Mouse (Mus musculus) MEL (cell line): ENCODE data around the gene Ddx19b. TPM values are rescaled to one million over a fixed set of nuclear protein-coding genes. Genes with fewer than 3 reads are reported as not detected.
A peak's percentile ranks its signal among the peaks of the same experiment; 100 is the strongest.

Source experiments
- DNase-seq: peaks from one replicate; pipeline ENCODE4 v3.0.0; 2011; ENCODE audit warnings: low read depth, low spot score
- H3K27ac ChIP-seq: 2 replicates; pipeline ENCODE4 v1.5.1; 2012; ENCODE audit warnings: low read depth, mild to moderate bottlenecking, control low read depth, low read length, moderate library complexity; ENCODE audit not compliant: control insufficient read depth
- H3K27me3 ChIP-seq, 2 experiments: fragments of 150-350 bp in 1 of 2; sonication (generic) in 1 of 2; 2 replicates each; pipeline ENCODE4 v1.6.1; 2012; ENCODE audit warnings: low read length in 2 of 2, mild to moderate bottlenecking in 2 of 2, improper control_type of control experiment in 1 of 2, moderate library complexity in 1 of 2; ENCODE audit not compliant: insufficient read depth in 2 of 2, control insufficient read depth in 1 of 2
- H3K36me3 ChIP-seq, 2 experiments: 2 replicates each; pipeline ENCODE4 v1.6.1; 2012 to 2014; ENCODE audit warnings: low read length in 2 of 2, improper control_type of control experiment in 1 of 2, inconsistent platforms in 1 of 2, mild to moderate bottlenecking in 1 of 2; ENCODE audit not compliant: insufficient read depth in 2 of 2, control insufficient read depth in 1 of 2
- H3K4me1 ChIP-seq, 2 experiments: fragments of 150-350 bp in 1 of 2; sonication (generic) in 1 of 2; 2 replicates each; pipeline ENCODE4 v1.6.1; 2012; ENCODE audit warnings: low read length in 2 of 2, improper control_type of control experiment in 1 of 2, mild to moderate bottlenecking in 1 of 2; ENCODE audit not compliant: insufficient read depth in 2 of 2, control insufficient read depth in 1 of 2
- H3K4me3 ChIP-seq, 2 experiments: fragments of 150-350 bp in 1 of 2; sonication (generic) in 1 of 2; 2 replicates each; pipeline ENCODE4 v1.5.1; 2012; ENCODE audit warnings: low read depth in 2 of 2, low read length in 2 of 2, mild to moderate bottlenecking in 2 of 2, moderate library complexity in 2 of 2, control low read depth in 1 of 2, improper control_type of control experiment in 1 of 2; ENCODE audit not compliant: control insufficient read depth in 1 of 2, insufficient read depth in 1 of 2
- H3K79me2 ChIP-seq: 2 replicates; pipeline ENCODE4 v1.6.1; 2012; ENCODE audit warnings: mild to moderate bottlenecking, low read length, moderate library complexity; ENCODE audit not compliant: control insufficient read depth, poor library complexity, insufficient read depth
- H3K9ac ChIP-seq: 2 replicates; pipeline ENCODE4 v1.6.1; 2012; ENCODE audit warnings: low read depth, mild to moderate bottlenecking, control low read depth, low read length, moderate library complexity; ENCODE audit not compliant: control insufficient read depth, poor library complexity, severe bottlenecking
- H3K9me3 ChIP-seq: fragments of 150-350 bp; sonication (generic); replicated peaks from 2 replicates; pipeline ENCODE4 v1.6.1; 2012; ENCODE audit warnings: mild to moderate bottlenecking, low read length, improper control_type of control experiment, moderate library complexity; ENCODE audit not compliant: insufficient read depth
- CHD2 ChIP-seq: IDR thresholded peaks from 2 replicates; pipeline ENCODE4 v1.6.1; 2011; ENCODE audit warnings: low read length, improper control_type of control experiment
- EP300 ChIP-seq, 2 experiments: IDR thresholded peaks; 2 replicates each; pipeline ENCODE4 v1.6.1; 2011; ENCODE audit warnings: improper control_type of control experiment in 2 of 2, low read length in 2 of 2, low read depth in 1 of 2, mild to moderate bottlenecking in 1 of 2
- HCFC1 ChIP-seq: IDR thresholded peaks from 2 replicates; pipeline ENCODE4 v1.6.1; 2012; ENCODE audit warnings: low read depth, mild to moderate bottlenecking, inconsistent platforms, low read length, improper control_type of control experiment, moderate library complexity
- KAT2A ChIP-seq: conservative IDR thresholded peaks from 2 replicates; pipeline ENCODE4 v1.6.1; 2012; ENCODE audit warnings: low read depth, low read length, improper control_type of control experiment, inconsistent platforms
- MAZ ChIP-seq: IDR thresholded peaks from 2 replicates; pipeline ENCODE4 v1.6.1; 2012; ENCODE audit warnings: low read depth, mild to moderate bottlenecking, inconsistent platforms, low read length, improper control_type of control experiment
- MEF2A ChIP-seq: IDR thresholded peaks from 2 replicates; pipeline ENCODE4 v1.6.1; 2014; ENCODE audit warnings: low read depth, mild to moderate bottlenecking, inconsistent platforms, low read length, improper control_type of control experiment; ENCODE audit not compliant: poor library complexity, insufficient replicate concordance, severe bottlenecking; ENCODE audit errors: extremely low read depth
- MXI1 ChIP-seq: IDR thresholded peaks from 2 replicates; pipeline ENCODE4 v1.6.1; 2011; ENCODE audit warnings: mild to moderate bottlenecking, low read depth, low read length, improper control_type of control experiment
- NELFE ChIP-seq: IDR thresholded peaks from 2 replicates; pipeline ENCODE4 v1.6.1; 2011; ENCODE audit warnings: low read depth, low read length, improper control_type of control experiment
- SIN3A ChIP-seq: IDR thresholded peaks from 2 replicates; pipeline ENCODE4 v1.6.1; 2012; ENCODE audit warnings: low read length, improper control_type of control experiment, inconsistent platforms
- SMC3 ChIP-seq: IDR thresholded peaks from 2 replicates; pipeline ENCODE4 v1.6.1; 2011; ENCODE audit warnings: low read depth, low read length, improper control_type of control experiment
- TAL1 ChIP-seq: IDR thresholded peaks from 2 replicates; pipeline ENCODE4 v1.6.1; 2012; ENCODE audit warnings: mild to moderate bottlenecking, inconsistent platforms, low read length, moderate library complexity, mixed read lengths
- TCF12 ChIP-seq: IDR thresholded peaks from 2 replicates; pipeline ENCODE4 v1.6.1; 2014; ENCODE audit warnings: low read depth, mild to moderate bottlenecking, inconsistent platforms, low read length, improper control_type of control experiment, moderate library complexity
- UBTF ChIP-seq: IDR thresholded peaks from 2 replicates; pipeline ENCODE4 v1.6.1; 2012; ENCODE audit warnings: low read depth, mild to moderate bottlenecking, inconsistent platforms, low read length, improper control_type of control experiment, moderate library complexity, borderline replicate concordance; ENCODE audit not compliant: insufficient read depth
- USF1 ChIP-seq: IDR thresholded peaks from 2 replicates; pipeline ENCODE4 v1.6.1; 2014; ENCODE audit warnings: low read depth, mild to moderate bottlenecking, inconsistent platforms, low read length, improper control_type of control experiment, moderate library complexity
- USF2 ChIP-seq, 2 experiments: IDR thresholded peaks; 2 replicates each; pipeline ENCODE4 v1.6.1; 2011 to 2012; ENCODE audit warnings: improper control_type of control experiment in 2 of 2, low read length in 2 of 2, borderline replicate concordance in 1 of 2, inconsistent platforms in 1 of 2, low read depth in 1 of 2, mild to moderate bottlenecking in 1 of 2; ENCODE audit not compliant: insufficient read depth in 1 of 2
- ZMIZ1 ChIP-seq: IDR thresholded peaks from 2 replicates; pipeline ENCODE4 v1.6.1; 2012; ENCODE audit warnings: low read depth, mild to moderate bottlenecking, inconsistent platforms, low read length, improper control_type of control experiment, moderate library complexity
- polyA plus RNA-seq, 2 experiments: library from polyadenylated mRNA; stranded (reverse) in 1 of 2; unstranded in 1 of 2; fragments of >175 nt in 1 of 2; fragments of >200 nt in 1 of 2; gene quantifications; 2 replicates each; pipeline versions ENCODE4 v1.2.1 to v1.2.4; 2012; ENCODE audit warnings: low replicate concordance in 2 of 2, low read depth in 1 of 2; ENCODE audit not compliant: insufficient read length in 2 of 2, insufficient read depth in 1 of 2, missing spikeins in 1 of 2
- total RNA-seq: library from RNA; depleted of rRNA; stranded (reverse); fragments of 300-350 nt; gene quantifications from 2 replicates; pipeline ENCODE4 v1.2.3, GENCODE M21; 2012

Gene Ddx19b
- total and polyA plus RNA-seq, 3 experiments = 18.1 to 112 (median 18.6) TPM

DNA sequence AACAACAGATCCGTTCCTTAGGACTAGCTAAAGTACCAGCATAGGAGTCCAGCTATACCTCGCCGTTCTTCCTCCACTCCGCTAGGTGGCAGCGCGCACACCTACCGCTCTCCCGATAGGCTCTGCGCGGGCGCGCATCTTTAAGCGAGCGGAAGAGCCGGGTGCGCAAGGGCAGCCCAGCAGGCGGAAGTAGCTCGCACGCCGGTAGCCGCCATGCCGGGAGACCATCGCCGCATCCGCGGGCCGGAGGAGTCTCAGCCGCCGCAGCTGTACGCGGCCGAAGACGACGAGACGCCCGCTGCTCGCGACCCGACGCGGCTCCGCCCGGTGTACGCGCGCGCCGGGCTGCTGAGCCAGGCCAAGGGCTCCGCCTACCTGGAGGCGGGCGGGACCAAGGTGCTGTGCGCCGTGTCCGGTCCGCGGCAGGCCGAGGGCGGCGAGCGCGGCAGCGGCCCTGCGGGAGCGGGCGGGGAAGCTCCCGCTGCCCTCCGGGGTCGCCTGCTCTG lies 24.7 kb upstream of the Ddx19b start, which contains the start of gene Exosc6 (continued):
- TF ChIP-seq MAZ (no peak), SIN3A (peak; percentile 73)

DNA sequence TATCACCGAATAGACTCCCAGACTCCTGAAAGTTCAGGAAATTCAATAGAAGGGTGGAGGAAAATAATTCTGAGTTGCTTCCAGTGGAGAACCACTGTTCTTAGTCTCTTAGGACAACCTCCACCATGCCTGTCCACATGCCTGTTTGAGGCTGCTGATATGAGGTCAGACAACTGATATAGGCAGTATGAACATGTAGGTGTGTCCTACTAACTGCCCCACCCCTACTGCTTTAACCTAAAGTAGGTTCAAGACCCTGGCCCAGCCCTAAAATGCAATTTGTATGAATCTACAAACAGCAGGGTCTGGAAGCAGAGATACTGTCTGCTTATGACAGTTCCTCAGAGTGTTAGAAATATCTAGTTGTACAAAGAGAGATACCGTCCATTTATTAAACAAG lies 24.1 kb upstream of the Ddx19b start:
- Histone ChIP-seq H3K9ac (no peak overlapping the region), H3K27me3 (no peaks in the 10 kb centered on the region)
- TF ChIP-seq TAL1 (no peak), USF1 (no peak), CHD2 (no peak), UBTF (no peak), HCFC1 (no peak), SMC3 (no peak), MEF2A (no peak), ZMIZ1 (no peak), USF2 (IDR thresholded peaks at IDR 0.05; ENCODE audit: borderline replicate concordance in 1 of 2, insufficient read depth in 1 of 2, low read depth in 1 of 2, low read length in 2 of 2) (no peak), NELFE (no peak), EP300 (IDR thresholded peaks at IDR 0.05; ENCODE audit: low read depth in 1 of 2, low read length in 2 of 2) (no peak), KAT2A (no peak)
- TF ChIP-seq, all 39 proteins: peak for 0
- DNase-seq = no peak
- Histone ChIP-seq H3K36me3 (peaks cover 13 to 17% of the 10 kb centered on the region in 2 experiments), H3K27ac (peak overlapping the region; percentile 11; the same call in 1 of the 2 replicates), H3K4me1 (peaks cover 4 to 21% of the 10 kb centered on the region in 2 experiments), H3K79me2 (peaks cover 20% of the 10 kb centered on the region), H3K9me3 (no peaks in the 10 kb centered on the region), H3K4me3 (no peak overlapping the region)

DNA sequence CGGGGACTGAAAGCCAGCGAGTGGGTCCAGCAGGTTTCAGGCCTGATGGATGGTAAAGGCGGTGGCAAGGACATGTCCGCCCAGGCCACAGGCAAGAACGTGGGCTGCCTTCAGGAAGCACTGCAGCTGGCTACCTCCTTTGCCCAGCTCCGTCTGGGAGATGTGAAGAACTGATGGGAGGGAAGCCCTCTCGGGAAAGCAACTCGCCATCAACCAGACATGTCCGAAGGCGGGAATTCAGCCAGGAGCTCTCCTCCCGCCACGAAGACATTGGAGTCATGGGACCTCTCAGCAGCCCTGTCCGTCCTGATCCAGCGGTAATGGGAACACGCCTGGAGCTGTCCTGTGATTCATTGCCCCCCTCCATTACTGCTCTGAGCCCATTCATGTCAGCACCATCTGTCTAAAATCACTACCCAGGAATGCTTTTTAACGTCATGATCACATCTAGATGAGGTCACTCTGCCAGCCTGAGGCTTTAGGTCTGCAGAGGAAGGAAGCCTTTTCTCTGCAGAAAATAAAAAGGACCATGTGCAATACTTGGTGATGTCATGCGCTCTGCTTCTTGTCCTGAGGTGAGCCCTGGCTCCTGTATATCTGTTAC lies 23.6 kb upstream of the Ddx19b start:
- Histone ChIP-seq H3K79me2 (peaks cover 20% of the 10 kb centered on the region), H3K9ac (no peak overlapping the region), H3K4me3 (no peak overlapping the region), H3K4me1 (peaks cover 4 to 19% of the 10 kb centered on the region in 2 experiments), H3K27ac (peak overlapping the region; percentile 11; the same call in 1 of the 2 replicates), H3K36me3 (peaks cover 17% of the 10 kb centered on the region in 2 experiments), H3K27me3 (no peaks in the 10 kb centered on the region), H3K9me3 (no peaks in the 10 kb centered on the region)
- DNase-seq = no peak
- 0 out of 2 replicates have a peak, but pooled peaks have one; percentile 32 for TF ChIP-seq MXI1
- no peak for TF ChIP-seq TCF12
